In the genomic region with DNA sequence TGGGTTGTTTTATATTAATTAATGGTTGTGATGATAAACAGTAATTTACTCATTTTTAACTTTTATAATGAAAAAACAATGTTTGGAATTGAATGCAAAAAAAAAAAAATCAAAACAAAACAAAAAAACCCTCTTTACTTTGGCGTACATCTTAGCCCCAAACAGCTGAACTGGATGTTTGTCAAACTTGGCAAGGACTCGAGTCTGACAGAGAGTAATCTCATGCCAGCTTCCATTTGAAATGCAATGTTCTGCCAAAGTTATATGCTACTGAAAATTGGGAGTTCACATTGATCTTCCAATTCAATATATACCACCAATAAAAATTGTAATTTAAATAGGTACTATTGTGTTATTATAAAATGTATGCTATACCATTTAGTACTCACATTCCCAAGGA, we compare ENCODE assay signal across 22 mouse cellular contexts.
"Had no signal": no experiment of that assay in that cellular context is flagged by ENCODE, and none has a peak within 500 bp of the region (broad histone marks: within the 10 kb centered on the region; RNA-seq: fewer than 3 reads in every experiment).

No protein-coding gene starts in this region.

- H3K4me1 ChIP-seq: kidney, embryonic 15.5 days; limb, embryonic 10.5 days; limb, embryonic 13.5 days; liver, embryonic 12.5 days; liver, embryonic 15.5 days; lung, embryonic 15.5 days; midbrain, embryonic 10.5 days; neural tube, embryonic 12.5 days; neural tube, embryonic 15.5 days had no signal

- H3K27me3 ChIP-seq: kidney, embryonic 15.5 days; limb, embryonic 13.5 days; liver, embryonic 12.5 days; liver, embryonic 15.5 days; lung, embryonic 15.5 days; megakaryocyte, embryonic 14.5 days; neural tube, embryonic 12.5 days; neural tube, embryonic 15.5 days had no signal

- DNase-seq: kidney, adult 8-10 months; kidney, postnatal 10 days; kidney, postnatal 36 days; liver; lung, adult 18-20 months; lung, postnatal 10 days; lung, postnatal 36 days; midbrain, embryonic 14.5 days; right cerebral cortex, postnatal 25 days; thymus, adult 2 months; thymus, postnatal 14 days; thymus, postnatal 4 days had no signal

- H3K36me3 ChIP-seq: kidney, embryonic 15.5 days; limb, embryonic 10.5 days; limb, embryonic 13.5 days; liver, embryonic 12.5 days; liver, embryonic 15.5 days; lung, embryonic 15.5 days; midbrain, embryonic 10.5 days; neural tube, embryonic 12.5 days; neural tube, embryonic 15.5 days had no signal

- H3K27ac ChIP-seq: kidney, embryonic 15.5 days; limb, embryonic 10.5 days; limb, embryonic 13.5 days; liver, embryonic 12.5 days; liver, embryonic 15.5 days; lung, embryonic 15.5 days; midbrain, embryonic 10.5 days; neural tube, embryonic 12.5 days; neural tube, embryonic 15.5 days had no signal

- H3K4me3 ChIP-seq: kidney, embryonic 15.5 days; limb, embryonic 10.5 days; limb, embryonic 13.5 days; liver, embryonic 12.5 days; liver, embryonic 15.5 days; lung, embryonic 15.5 days; megakaryocyte, embryonic 14.5 days; midbrain, embryonic 10.5 days; neural tube, embryonic 12.5 days; neural tube, embryonic 15.5 days had no signal

- H3K9me3 ChIP-seq: kidney, embryonic 15.5 days; limb, embryonic 10.5 days; liver, embryonic 12.5 days; liver, embryonic 15.5 days; lung, embryonic 15.5 days; neural tube, embryonic 12.5 days; neural tube, embryonic 15.5 days had no signal

- ATAC-seq: liver, embryonic 12.5 days had no signal
